Mouse (Mus musculus) small intestine, adult 2 months (tissue): ENCODE results near the gene Kcnd3.

Experiments
- CTCF ChIP-seq: fragments of 200-500 bp; IDR thresholded peaks from 2 replicates; pipeline ENCODE4 v1.5.1; 2012; ENCODE audit warnings: low read depth, mild to moderate bottlenecking, control low read depth, inconsistent platforms, low read length, moderate library complexity, mixed read lengths; ENCODE audit not compliant: insufficient replicate concordance, insufficient read length; ENCODE audit errors: extremely low read depth
- POLR2A ChIP-seq: fragments of 200-500 bp; IDR thresholded peaks from 2 replicates; pipeline ENCODE4 v1.6.1; 2012; ENCODE audit warnings: low read depth, mild to moderate bottlenecking, control low read depth, inconsistent platforms, low read length, moderate library complexity

DNA sequence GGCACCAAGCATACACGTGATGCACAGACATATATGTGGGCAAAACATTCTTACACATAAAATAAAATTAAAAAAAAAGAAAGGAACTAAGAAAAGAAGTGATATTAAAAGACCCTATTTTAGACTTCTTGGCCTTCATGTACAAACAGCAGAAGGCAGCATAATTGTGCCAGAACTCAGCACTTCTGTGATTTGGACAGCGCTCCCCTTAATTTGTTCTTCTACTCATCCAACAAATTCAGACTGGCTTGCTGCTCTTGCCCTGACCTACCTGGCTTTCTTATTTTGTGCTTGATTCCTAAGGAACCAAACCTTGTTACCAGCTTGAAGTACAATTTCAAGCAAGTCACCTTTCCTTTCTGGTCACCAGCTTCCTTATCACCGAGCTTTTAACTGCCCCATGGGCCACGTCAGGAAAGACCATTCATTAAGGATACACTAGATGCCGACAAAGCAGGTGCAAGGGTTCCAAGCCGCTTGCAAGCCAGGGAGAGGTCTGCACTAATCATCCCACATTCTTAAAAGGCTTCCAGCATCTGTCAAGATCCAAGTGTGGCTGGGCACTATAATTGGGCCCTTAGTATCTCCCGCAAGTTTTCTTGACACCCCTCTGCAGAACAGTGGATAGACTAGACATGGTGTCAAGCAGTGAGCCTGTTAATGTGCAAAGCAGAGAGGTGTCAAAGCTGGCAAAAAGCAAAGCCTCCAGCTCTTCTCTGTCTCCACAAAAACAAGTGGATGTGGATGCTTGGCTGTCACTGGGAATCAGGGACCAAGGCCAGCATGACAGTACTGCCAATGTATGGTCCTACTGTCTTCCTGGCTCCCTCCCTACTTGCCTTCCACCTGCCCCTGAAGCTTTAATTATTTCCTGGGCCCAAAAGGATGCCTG is 159.6 kb downstream of the Kcnd3 start:
- TF ChIP-seq POLR2A: no peak
- no peak for TF ChIP-seq CTCF
